Mouse (Mus musculus): Measurements from ENCODE around the gene Pym1. TPM values are rescaled to one million over a fixed set of nuclear protein-coding genes. Genes with fewer than 3 reads are reported as not detected.

Gene Pym1
- polyA plus RNA-seq, 1 experiment from 2014 or later: 13.3 TPM

DNA sequence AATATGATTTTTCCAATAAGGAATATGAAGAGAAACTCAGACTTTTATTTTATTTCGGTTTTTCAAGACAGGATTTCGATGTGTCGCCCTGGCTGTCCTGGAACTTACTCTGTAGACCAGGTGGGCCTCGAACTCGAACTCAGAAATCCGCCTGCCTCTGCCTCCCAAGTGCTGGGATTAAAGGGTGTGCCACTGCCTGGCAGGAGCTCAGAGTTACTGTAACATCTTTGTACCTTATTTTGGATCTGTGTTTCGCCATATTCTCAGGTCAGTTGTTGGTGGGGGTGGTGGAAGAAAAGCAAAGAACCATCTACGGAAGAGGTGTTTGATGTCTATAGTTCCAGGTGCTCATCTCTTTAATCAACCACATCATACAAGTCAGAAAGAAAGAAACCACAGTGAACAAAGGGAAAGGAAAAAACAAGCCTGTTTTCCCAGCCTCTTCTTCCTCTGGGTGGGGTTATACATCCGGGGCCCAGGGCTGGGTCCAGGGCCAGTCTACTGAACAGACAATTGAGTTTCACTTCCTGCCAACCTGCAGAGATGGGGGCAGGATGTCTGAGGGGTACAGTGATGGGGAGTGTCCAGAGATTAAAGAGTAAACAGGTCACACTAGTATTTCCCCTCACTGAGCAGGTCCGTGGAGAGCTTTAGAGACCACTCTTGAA lies 1.6 kb upstream of the Pym1 start:
- Histone ChIP-seq H3K9me3 (replicated peaks) (no peaks in the 10 kb centered on the region), H3K4me2 (no peak overlapping the region), H3K4me1 (replicated peaks) (peaks cover 60% of the 10 kb centered on the region), H3K27me3 (peaks cover 56% of the 10 kb centered on the region), H3K4me3 (replicated peaks) (no peak overlapping the region), H3K9ac (no peak overlapping the region), H3K27ac (replicated peaks) (no peak overlapping the region), H3K36me3 (replicated peaks) (no peaks in the 10 kb centered on the region)
- 68% methylated on average over 10 of the region's 10 CpGs for WGBS (ENCODE audit: insufficient replicate concordance)
- no peak for ATAC-seq (ENCODE audit: insufficient read depth)

GRCm38 (mm10) chr10:128746972-128747645 lies 580 bp upstream of the Pym1 start:
- ATAC-seq (ENCODE audit: insufficient read depth): no peak
- H3K4me3 ChIP-seq (replicated peaks): peak overlapping the region; percentile 91
- H3K27me3 ChIP-seq: peaks cover 46% of the 10 kb centered on the region
- 38% methylated on average over 9 of the region's 9 CpGs for WGBS (ENCODE audit: insufficient replicate concordance)
- no peaks in the 10 kb centered on the region for H3K36me3 ChIP-seq (replicated peaks)
- H3K27ac ChIP-seq (replicated peaks): peak overlapping the region; percentile 86
- no peaks in the 10 kb centered on the region for H3K9me3 ChIP-seq (replicated peaks)
- H3K4me1 ChIP-seq (replicated peaks): peaks cover 60% of the 10 kb centered on the region
- peak overlapping the region; percentile 73 for H3K9ac ChIP-seq
- peak overlapping the region; percentile 89 for H3K4me2 ChIP-seq

- peak overlapping the region; percentile 86 for H3K27ac ChIP-seq (replicated peaks)
- H3K27me3 ChIP-seq: peaks cover 33% of the 10 kb centered on the region
- H3K9me3 ChIP-seq (replicated peaks): no peaks in the 10 kb centered on the region
- peak; percentile 76 for ATAC-seq (ENCODE audit: insufficient read depth)
- peak overlapping the region; percentile 73 for H3K9ac ChIP-seq
- under 1% methylated on average over 37 of the region's 37 CpGs for WGBS (ENCODE audit: insufficient replicate concordance)
- peaks cover 10% of the 10 kb centered on the region for H3K36me3 ChIP-seq (replicated peaks)
- peaks cover 51% of the 10 kb centered on the region for H3K4me1 ChIP-seq (replicated peaks)
- peak overlapping the region; percentile 91 for H3K4me3 ChIP-seq (replicated peaks)
- peak overlapping the region; percentile 89 for H3K4me2 ChIP-seq
These were observed 669 bp downstream of the Pym1 start for GRCm38 (mm10) chr10:128748252-128748864.

DNA sequence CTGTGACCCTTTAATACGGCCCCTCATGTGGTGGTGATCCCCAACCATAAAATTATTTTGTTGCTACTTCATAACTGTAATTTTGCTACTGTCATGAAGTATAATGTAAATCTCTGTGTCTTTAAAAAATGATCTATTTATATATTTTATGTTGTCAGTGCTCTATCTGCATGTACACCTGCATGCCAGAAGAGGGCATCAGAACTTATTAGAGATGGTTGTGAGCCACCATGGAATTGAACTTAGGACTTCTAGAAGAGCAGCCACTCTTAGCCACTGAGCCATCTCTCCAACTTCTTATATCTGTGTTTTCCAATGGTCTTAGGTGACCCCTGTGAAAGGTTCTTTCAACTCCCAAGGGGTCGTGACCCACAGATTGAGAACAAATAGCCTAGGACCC lies 25.2 kb downstream of the Pym1 start:
- Histone ChIP-seq H3K27ac (replicated peaks) (no peak overlapping the region), H3K36me3 (replicated peaks) (no peaks in the 10 kb centered on the region; the same call in 1 of the 2 replicates), H3K9ac (no peak overlapping the region), H3K4me2 (no peak overlapping the region), H3K4me3 (replicated peaks) (no peak overlapping the region), H3K4me1 (replicated peaks) (peaks cover 4% of the 10 kb centered on the region; the same call in 1 of the 2 replicates), H3K9me3 (replicated peaks) (no peaks in the 10 kb centered on the region), H3K27me3 (no peaks in the 10 kb centered on the region)
- no peak for ATAC-seq (ENCODE audit: insufficient read depth)
- WGBS (ENCODE audit: insufficient replicate concordance): 44% methylated on average over 2 of the region's 2 CpGs

GRCm38 (mm10) chr10:128773685-128774084 lies 26.0 kb downstream of the Pym1 start:
- Histone ChIP-seq H3K4me2 (no peak overlapping the region), H3K9ac (no peak overlapping the region), H3K4me1 (replicated peaks) (peaks cover 6% of the 10 kb centered on the region; the same call in 1 of the 2 replicates), H3K27me3 (no peaks in the 10 kb centered on the region), H3K27ac (replicated peaks) (no peak overlapping the region), H3K4me3 (replicated peaks) (no peak overlapping the region), H3K9me3 (replicated peaks) (no peaks in the 10 kb centered on the region), H3K36me3 (replicated peaks) (no peaks in the 10 kb centered on the region)
- WGBS (ENCODE audit: insufficient replicate concordance): 18% methylated on average over 5 of the region's 5 CpGs
- ATAC-seq (ENCODE audit: insufficient read depth): no peak

DNA sequence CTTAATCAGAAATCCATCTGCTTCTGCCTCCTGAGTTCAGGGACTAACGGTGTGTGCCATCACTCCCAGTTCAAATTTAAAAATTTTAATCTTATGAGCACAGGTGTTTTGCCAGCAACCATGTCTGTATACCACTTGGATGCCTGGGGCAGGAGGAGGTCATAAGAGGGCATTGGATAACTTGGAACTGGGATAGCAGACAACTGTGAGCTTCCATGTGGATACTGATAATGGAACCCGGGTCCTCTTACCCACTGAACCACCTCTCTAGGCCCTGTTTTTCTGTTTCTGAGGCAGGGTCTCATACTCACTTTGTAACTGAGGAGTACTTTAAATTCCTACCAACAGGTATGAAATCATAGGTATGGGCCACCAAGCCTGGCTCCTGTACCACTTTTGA lies 30.8 kb downstream of the Pym1 start:
- Histone ChIP-seq H3K27ac (replicated peaks) (0 out of 2 replicates have a peak overlapping the region, but pooled peaks have one; percentile 9), H3K9ac (no peak overlapping the region), H3K4me1 (replicated peaks) (peaks cover 11% of the 10 kb centered on the region; the same call in 1 of the 2 replicates), H3K27me3 (no peaks in the 10 kb centered on the region), H3K4me3 (replicated peaks) (no peak overlapping the region), H3K9me3 (replicated peaks) (no peaks in the 10 kb centered on the region), H3K4me2 (no peak overlapping the region), H3K36me3 (replicated peaks) (no peaks in the 10 kb centered on the region)
- 51% methylated on average over 2 of the region's 2 CpGs for WGBS (ENCODE audit: insufficient replicate concordance)
- ATAC-seq (ENCODE audit: insufficient read depth): no peak

GRCm38 (mm10) chr10:128779011-128779795 lies 31.5 kb downstream of the Pym1 start:
- H3K27ac ChIP-seq (replicated peaks): 0 out of 2 replicates have a peak overlapping the region, but pooled peaks have one; percentile 42
- 0 out of 2 replicates have a peak, but pooled peaks cover 4% of the 10 kb centered on the region for H3K9me3 ChIP-seq (replicated peaks)
- no peak overlapping the region for H3K9ac ChIP-seq
- WGBS (ENCODE audit: insufficient replicate concordance): 17% methylated on average over 8 of the region's 8 CpGs
- H3K4me3 ChIP-seq (replicated peaks): no peak overlapping the region
- H3K36me3 ChIP-seq (replicated peaks): no peaks in the 10 kb centered on the region
- ATAC-seq (ENCODE audit: insufficient read depth): peak; percentile 77
- no peak overlapping the region for H3K4me2 ChIP-seq
- H3K27me3 ChIP-seq: no peaks in the 10 kb centered on the region
- peaks cover 11% of the 10 kb centered on the region; the same call in 1 of the 2 replicates for H3K4me1 ChIP-seq (replicated peaks)

GRCm38 (mm10) chr10:128780200-128780599 lies 32.5 kb downstream of the Pym1 start:
- 23% methylated on average over 1 of the region's 1 CpGs for WGBS (ENCODE audit: insufficient replicate concordance)
- Histone ChIP-seq H3K9ac (no peak overlapping the region), H3K27me3 (no peaks in the 10 kb centered on the region), H3K4me2 (no peak overlapping the region), H3K4me1 (replicated peaks) (peaks cover 11% of the 10 kb centered on the region; the same call in 1 of the 2 replicates), H3K27ac (replicated peaks) (no peak overlapping the region), H3K9me3 (replicated peaks) (0 out of 2 replicates have a peak, but pooled peaks cover 4% of the 10 kb centered on the region), H3K4me3 (replicated peaks) (no peak overlapping the region), H3K36me3 (replicated peaks) (no peaks in the 10 kb centered on the region)
- ATAC-seq (ENCODE audit: insufficient read depth): no peak

- Histone ChIP-seq H3K36me3 (replicated peaks) (no peaks in the 10 kb centered on the region), H3K4me2 (peak within 1 kb of the TSS; percentile 48), H3K27ac (replicated peaks) (peak within 1 kb of the TSS; percentile 64), H3K9me3 (replicated peaks) (no peaks in the 10 kb centered on the region), H3K4me3 (replicated peaks) (peak within 1 kb of the TSS; percentile 42), H3K27me3 (no peaks in the 10 kb centered on the region), H3K4me1 (replicated peaks) (peaks cover 5% of the 10 kb centered on the region; the same call in 1 of the 2 replicates), H3K9ac (no peak within 1 kb of the TSS)
- WGBS (ENCODE audit: insufficient replicate concordance): 50% methylated on average over 7 of the region's 7 CpGs
- peak; percentile 71; the same call in 1 of the 2 replicates for ATAC-seq (ENCODE audit: insufficient read depth)
These were observed 42.9 kb downstream of the Pym1 start, which contains the start of gene Mmp19 for GRCm38 (mm10) chr10:128790398-128791124. Gene Mmp19, plus strand, starts transcription at chr10:128790910.

- no peaks in the 10 kb centered on the region for H3K27me3 ChIP-seq
- ATAC-seq (ENCODE audit: insufficient read depth): no peak
- no peak overlapping the region for H3K4me2 ChIP-seq
- no peak overlapping the region for H3K27ac ChIP-seq (replicated peaks)
- H3K36me3 ChIP-seq (replicated peaks): no peaks in the 10 kb centered on the region
- H3K4me1 ChIP-seq (replicated peaks): peaks cover 5% of the 10 kb centered on the region; the same call in 1 of the 2 replicates
- no peak overlapping the region for H3K9ac ChIP-seq
- no peaks in the 10 kb centered on the region for H3K9me3 ChIP-seq (replicated peaks)
- H3K4me3 ChIP-seq (replicated peaks): no peak overlapping the region
These were observed 44.4 kb downstream of the Pym1 start for GRCm38 (mm10) chr10:128792041-128792440.

All from liver, embryonic 15.5 days (tissue).